In the genomic region with DNA sequence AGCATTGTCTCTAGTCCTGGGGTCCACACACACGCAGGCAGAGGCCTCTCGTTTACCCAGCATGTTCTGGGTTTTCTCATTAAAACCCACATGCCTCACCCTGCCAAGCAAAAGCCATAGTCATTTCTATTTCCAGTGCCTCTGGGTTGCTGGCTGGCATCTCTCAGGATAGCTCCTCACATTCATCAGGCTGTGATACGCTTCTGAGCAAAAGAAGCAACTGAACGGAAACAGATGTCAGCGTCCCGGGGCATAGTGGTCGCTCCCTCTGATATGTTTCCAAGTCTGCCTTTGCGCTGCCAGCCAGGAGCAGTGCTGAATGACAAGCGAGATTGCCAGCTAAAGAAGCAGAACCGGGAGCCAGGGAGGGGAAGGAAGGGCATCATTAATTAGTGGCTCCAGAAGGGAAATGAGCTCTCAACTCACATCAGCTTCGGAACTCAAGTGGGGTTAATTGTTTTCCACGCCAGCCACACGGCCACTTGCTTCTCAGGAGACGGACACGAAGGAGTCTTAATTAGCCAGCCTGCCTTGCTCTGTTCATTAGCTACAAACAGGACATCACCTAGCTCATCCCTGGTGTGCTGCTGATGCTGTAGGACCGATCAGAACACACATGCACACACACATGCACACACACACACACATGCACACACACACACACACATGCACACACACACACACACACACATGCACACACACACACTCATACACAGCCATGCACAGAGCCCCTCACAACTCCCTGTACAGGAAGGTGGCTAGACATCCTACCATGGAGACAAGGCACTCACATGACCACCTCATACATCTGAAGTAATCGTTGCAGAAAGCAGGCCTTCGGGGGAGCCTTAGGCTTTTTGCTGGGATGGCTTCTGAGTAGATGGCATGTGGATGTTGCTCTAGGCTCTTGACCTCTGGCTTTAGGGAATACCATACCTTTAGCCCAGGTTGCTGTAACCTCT, we compare ENCODE assay signal across 8 mouse cellular contexts. TPM values are rescaled to one million over a fixed set of nuclear protein-coding genes. Genes with fewer than 3 reads are reported as not detected.
DNase-seq lines count a peak whose midpoint lies in the region.

No protein-coding gene starts in this region.

- DNase-seq in kidney, adult 9 months: peak; percentile 5
- DNase-seq in kidney, adult 18-20 months: no peak
- DNase-seq in embryo, embryonic 10.5 days (ENCODE audit: low spot score): peak; percentile 49
- DNase-seq in frontal cortex, postnatal 14 days (ENCODE audit: low spot score in 2 of 2): peak; percentile 34
- peak; percentile 19 to 32 for DNase-seq in layer of hippocampus, postnatal 36 days
- peak; percentile 39 for DNase-seq in retina, embryonic 14.5 days (ENCODE audit: low spot score)
- no peak for DNase-seq in gastrocnemius, postnatal 25 days
- DNase-seq in left cerebral cortex, adult 11 months (ENCODE audit: low spot score): no peak

RNA-seq across cellular contexts. Expression of gene Urb2, which starts 49.3 kb away (rescaled TPM):
- 10 to 100 TPM; 11.8 to 12.5 TPM for total RNA-seq in layer of hippocampus, postnatal 36 days (2021)
- total RNA-seq in gastrocnemius, postnatal 25 days (2021): 1 to 10 TPM; 5.2 to 7.0 TPM

RNA-seq across cellular contexts. Expression of gene Taf5l, which starts 49.4 kb away (rescaled TPM):
- total RNA-seq in layer of hippocampus, postnatal 36 days (2021): 10 to 100 TPM; 19.6 to 20.8 TPM
- 10 to 100 TPM; 10.5 to 11.0 TPM for total RNA-seq in gastrocnemius, postnatal 25 days (2021)

Comparison
In these comparisons a context has a peak if more than half of its experiments do, and no peak if none do; other contexts are left out.
1. DNase-seq: peak in kidney, adult 9 months (single experiment), embryo, embryonic 10.5 days (single experiment), frontal cortex, postnatal 14 days (2 of 2), layer of hippocampus, postnatal 36 days (2 of 2) and retina, embryonic 14.5 days (single experiment); none in kidney, adult 18-20 months (single experiment), gastrocnemius, postnatal 25 days (single experiment) and left cerebral cortex, adult 11 months (single experiment).